Comparison of ENCODE assay signal across 11 mouse cellular contexts in the genomic region with DNA sequence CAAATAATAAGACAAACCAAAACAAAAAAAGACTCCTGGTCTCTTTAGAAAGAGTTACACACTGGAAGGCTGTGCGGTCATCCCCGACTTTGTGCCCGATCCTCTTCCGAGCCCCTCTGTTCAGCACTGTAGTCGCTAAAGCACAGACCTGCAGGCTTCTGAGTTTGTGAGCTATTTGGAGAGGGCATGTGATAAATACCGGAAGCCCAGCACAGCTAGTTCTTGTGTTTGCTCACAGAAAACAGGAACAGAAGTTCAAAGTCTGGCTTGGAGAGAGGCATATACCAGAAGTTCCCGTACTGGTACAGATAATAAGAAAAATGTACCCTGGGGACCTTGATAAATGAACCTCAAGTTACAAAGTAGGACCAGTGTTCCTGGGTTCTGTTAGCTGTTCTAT. TPM values are rescaled to one million over a fixed set of nuclear protein-coding genes. Genes with fewer than 3 reads are reported as not detected.
DNase-seq lines count a peak whose midpoint lies in the region; ATAC-seq and TF ChIP-seq lines count a peak whose summit lies in the region.
"Had no signal": no experiment of that assay in that cellular context is flagged by ENCODE, and none has a peak within 500 bp of the region (broad histone marks: within the 10 kb centered on the region; RNA-seq: fewer than 3 reads in every experiment).

No protein-coding gene starts in this region.

- TF ChIP-seq POLR2A in liver, adult 2 months (IDR thresholded peaks at IDR 0.05; ENCODE audit: extremely low read depth, insufficient read depth, low read length) = no peak
- TF ChIP-seq POLR2A in thymus, adult 2 months (IDR thresholded peaks at IDR 0.05; ENCODE audit: control insufficient read depth, extremely low read depth, insufficient read depth, low read length, poor library complexity) = no peak

- H3K4me1 ChIP-seq in liver, adult 2 months (ENCODE audit: control insufficient read depth, insufficient read depth, low read length) = 0 out of 2 replicates have a peak, but pooled peaks cover 2% of the 10 kb centered on the region
- peaks cover 10% of the 10 kb centered on the region for H3K4me1 ChIP-seq in embryonic facial prominence, embryonic 13.5 days
- H3K4me1 ChIP-seq in liver, embryonic 13.5 days (replicated peaks) = peaks cover 21% of the 10 kb centered on the region
- H3K4me1 ChIP-seq in stomach, embryonic 15.5 days = peaks cover 8% of the 10 kb centered on the region; the same call in 1 of the 2 replicates
- H3K4me1 ChIP-seq in thymus, adult 2 months (replicated peaks; ENCODE audit: control insufficient read depth, insufficient read depth, low read length) = no peaks in the 10 kb centered on the region

- DNase-seq in liver, adult 2 months (ENCODE audit: extremely low read depth, low read depth, low spot score) = peak; percentile 71
- DNase-seq in liver = no peak
- no peak for DNase-seq in liver, embryonic 13.5 days
- no peak for DNase-seq in cerebellum, adult 9-11 months
- no peak for DNase-seq in thymus, adult 2 months
- no peak for DNase-seq in thymus, postnatal 10 days (ENCODE audit: low spot score in 2 of 2)
- DNase-seq: lung, adult 2 months had no signal

- no peak overlapping the region for H3K27ac ChIP-seq in liver, adult 2 months (replicated peaks; ENCODE audit: insufficient read depth, low read depth, low read length)
- 0 out of 2 replicates have a peak overlapping the region, but pooled peaks have one; percentile 11 for H3K27ac ChIP-seq in embryonic facial prominence, embryonic 13.5 days
- H3K27ac ChIP-seq in liver, embryonic 13.5 days = peak overlapping the region; percentile 44
- peak overlapping the region; percentile 28; the same call in 1 of the 2 replicates for H3K27ac ChIP-seq in stomach, embryonic 15.5 days
- H3K27ac ChIP-seq in thymus, adult 2 months (ENCODE audit: control insufficient read depth, insufficient read depth, low read length) = no peak overlapping the region

- H3K36me3 ChIP-seq in liver, adult 2 months (ENCODE audit: control insufficient read depth, insufficient read depth, low read length) = peaks cover 7% of the 10 kb centered on the region; the same call in 1 of the 2 replicates
- peaks cover 27% of the 10 kb centered on the region for H3K36me3 ChIP-seq in embryonic facial prominence, embryonic 13.5 days
- H3K36me3 ChIP-seq in liver, embryonic 13.5 days = peaks cover 24% of the 10 kb centered on the region
- no peaks in the 10 kb centered on the region for H3K36me3 ChIP-seq in stomach, embryonic 15.5 days
- peaks cover 18% of the 10 kb centered on the region; the same call in 1 of the 2 replicates for H3K36me3 ChIP-seq in thymus, adult 2 months (ENCODE audit: control insufficient read depth, insufficient read depth, low read length)

- H3K9me3 ChIP-seq in embryonic facial prominence, embryonic 13.5 days = no peaks in the 10 kb centered on the region
- H3K9me3 ChIP-seq in liver, embryonic 13.5 days (replicated peaks) = no peaks in the 10 kb centered on the region
- H3K9me3 ChIP-seq in stomach, embryonic 15.5 days = no peaks in the 10 kb centered on the region

- no peaks in the 10 kb centered on the region for H3K79me2 ChIP-seq in liver, adult 2 months (ENCODE audit: control insufficient read depth, insufficient read depth, low read length)

- no peak for ATAC-seq in embryonic facial prominence, embryonic 13.5 days (ENCODE audit: insufficient number of reproducible peaks, insufficient read depth, low FRiP score, low TSS enrichment, low read depth)
- peak; percentile 55 for ATAC-seq in liver, embryonic 13.5 days (ENCODE audit: low read depth)
- ATAC-seq in stomach, embryonic 15.5 days (ENCODE audit: insufficient read depth, low FRiP score, low read depth) = peak; percentile 47; the same call in 1 of the 2 replicates
- ATAC-seq: forebrain, embryonic 14.5 days had no signal

- H3K4me2 ChIP-seq in embryonic facial prominence, embryonic 13.5 days = no peak overlapping the region
- peak overlapping the region; percentile 5; the same call in 1 of the 2 replicates for H3K4me2 ChIP-seq in liver, embryonic 13.5 days
- no peak overlapping the region for H3K4me2 ChIP-seq in stomach, embryonic 15.5 days

- H3K9ac ChIP-seq in liver, adult 2 months (ENCODE audit: low read depth, low read length) = no peak overlapping the region
- no peak overlapping the region for H3K9ac ChIP-seq in embryonic facial prominence, embryonic 13.5 days
- H3K9ac ChIP-seq in liver, embryonic 13.5 days = no peak overlapping the region
- H3K9ac ChIP-seq in stomach, embryonic 15.5 days = no peak overlapping the region

- no peak for TF ChIP-seq CTCF in liver, adult 2 months (IDR thresholded peaks at IDR 0.05; ENCODE audit: low read depth, low read length)
- no peak for TF ChIP-seq CTCF in thymus, adult 2 months (IDR thresholded peaks at IDR 0.05; ENCODE audit: borderline replicate concordance, control insufficient read depth, extremely low read depth, insufficient read depth, low read length, poor library complexity)

- no peaks in the 10 kb centered on the region for H3K27me3 ChIP-seq in liver, adult 2 months (ENCODE audit: control insufficient read depth, insufficient read depth, low read length)
- H3K27me3 ChIP-seq in embryonic facial prominence, embryonic 13.5 days = no peaks in the 10 kb centered on the region
- H3K27me3 ChIP-seq in liver, embryonic 13.5 days = no peaks in the 10 kb centered on the region
- H3K27me3 ChIP-seq in stomach, embryonic 15.5 days (replicated peaks) = no peaks in the 10 kb centered on the region
- no peaks in the 10 kb centered on the region for H3K27me3 ChIP-seq in thymus, adult 2 months (ENCODE audit: control insufficient read depth, insufficient read depth, low read length)

- 33% methylated on average over 7 of the region's 7 CpGs for WGBS in liver, adult 2 months
- WGBS in embryonic facial prominence, embryonic 13.5 days = 60% methylated on average over 7 of the region's 7 CpGs
- WGBS in liver, embryonic 13.5 days (ENCODE audit: insufficient replicate concordance) = 44% methylated on average over 7 of the region's 7 CpGs
- WGBS in stomach, embryonic 15.5 days = 70% methylated on average over 7 of the region's 7 CpGs
- WGBS in thymus, adult 2 months = 14% methylated on average over 7 of the region's 7 CpGs

- no peak overlapping the region for H3K4me3 ChIP-seq in liver, adult 2 months (ENCODE audit: insufficient read depth, low read depth, low read length)
- H3K4me3 ChIP-seq in embryonic facial prominence, embryonic 13.5 days = no peak overlapping the region
- H3K4me3 ChIP-seq in liver, embryonic 13.5 days (replicated peaks) = no peak overlapping the region
- no peak overlapping the region for H3K4me3 ChIP-seq in stomach, embryonic 15.5 days (replicated peaks)
- H3K4me3 ChIP-seq in thymus, adult 2 months (ENCODE audit: control insufficient read depth, insufficient read depth, low read length) = no peak overlapping the region

RNA-seq across cellular contexts. Expression of a gene that starts 9.2 kb away (rescaled TPM):
- not detected in 2 replicates for total RNA-seq in liver, adult 2 months (2014; rRNA removed)
- not detected in 2 replicates for polyA plus RNA-seq in liver, adult 2 months (2012; rRNA removed)
- polyA plus RNA-seq in embryonic facial prominence, embryonic 13.5 days (2015; fragmentation: Nextera tagmentation; extraction: Ambion mirVana) = 4.4 and 5.5 TPM in 2 replicates
- 0.38 and 0.93 TPM in 2 replicates for polyA plus RNA-seq in liver, embryonic 13.5 days (2015; fragmentation: Nextera tagmentation; extraction: Ambion mirVana)
- 0.77 and 2.3 TPM in 2 replicates for polyA plus RNA-seq in stomach, embryonic 15.5 days (2015; fragmentation: Nextera tagmentation; extraction: Ambion mirVana)
- polyA plus RNA-seq in thymus, adult 2 months (2012; rRNA removed) = 0.58 and 0.89 TPM in 2 replicates
- polyA plus RNA-seq: forebrain, embryonic 14.5 days; midbrain, embryonic 16.5 days had no signal

RNA-seq across cellular contexts. Expression of a gene that starts 49.6 kb away (rescaled TPM):
- total RNA-seq in liver, adult 2 months (2014; rRNA removed) = 2.4 and 2.8 TPM in 2 replicates
- polyA plus RNA-seq in liver, adult 2 months (2012; rRNA removed) = 0.80 and 1.7 TPM in 2 replicates
- polyA plus RNA-seq in embryonic facial prominence, embryonic 13.5 days (2015; fragmentation: Nextera tagmentation; extraction: Ambion mirVana) = 1.1 and 1.5 TPM in 2 replicates
- polyA plus RNA-seq in liver, embryonic 13.5 days (2015; fragmentation: Nextera tagmentation; extraction: Ambion mirVana) = 0.45 and 0.50 TPM in 2 replicates
- 1.9 and 2.2 TPM in 2 replicates for polyA plus RNA-seq in stomach, embryonic 15.5 days (2015; fragmentation: Nextera tagmentation; extraction: Ambion mirVana)
- polyA plus RNA-seq in thymus, adult 2 months (2012; rRNA removed) = 2.5 and 2.7 TPM in 2 replicates

Comparison
In these comparisons a context has a peak if more than half of its experiments do, and no peak if none do; other contexts are left out.
1. H3K27ac ChIP-seq: peak in embryonic facial prominence, embryonic 13.5 days (single experiment), liver, embryonic 13.5 days (single experiment) and stomach, embryonic 15.5 days (single experiment); none in liver, adult 2 months (single experiment) and thymus, adult 2 months (single experiment).